Mouse (Mus musculus): Measurements from ENCODE around the gene Gckr.

Gene Gckr

DNA sequence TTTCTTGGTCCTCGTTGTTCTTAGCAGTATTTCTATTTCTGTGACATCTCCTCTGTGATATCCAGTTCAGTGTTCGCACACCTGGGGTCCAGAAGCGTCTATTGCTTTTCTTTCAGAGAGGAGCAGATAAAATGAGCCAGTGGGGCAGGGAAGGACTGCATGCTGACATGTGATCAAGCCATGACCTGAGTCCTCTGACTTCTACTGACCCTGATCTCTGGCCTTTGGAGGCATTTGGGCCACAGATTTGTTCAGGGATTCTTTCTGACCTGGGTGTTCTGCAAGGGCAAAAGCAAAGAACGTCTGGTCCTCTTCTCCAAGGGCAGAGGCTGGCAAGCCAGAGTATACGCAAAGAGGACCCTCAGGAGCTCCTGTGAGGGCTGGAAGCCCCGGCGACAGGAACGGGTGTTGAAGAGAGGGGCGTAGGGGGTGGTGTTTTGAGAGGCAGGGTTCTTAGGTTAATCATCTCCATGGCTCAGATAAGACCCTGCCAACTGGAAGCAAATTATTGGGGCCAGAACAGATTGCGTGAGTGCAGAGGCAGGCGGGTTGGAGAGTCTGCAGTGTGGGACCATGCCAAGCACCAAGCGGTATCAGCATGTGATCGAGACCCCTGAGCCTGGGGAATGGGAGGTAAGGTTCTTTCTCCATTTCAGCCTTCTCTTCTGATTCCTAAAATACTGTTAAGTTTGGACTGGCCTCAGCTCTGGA lies at the start of gene Gckr:
Gene Gckr, plus strand, starts transcription at position 397 of the 711 bp plus-strand sequence.
- no peak for DNase-seq (ENCODE audit: low read depth, low spot score)

DNA sequence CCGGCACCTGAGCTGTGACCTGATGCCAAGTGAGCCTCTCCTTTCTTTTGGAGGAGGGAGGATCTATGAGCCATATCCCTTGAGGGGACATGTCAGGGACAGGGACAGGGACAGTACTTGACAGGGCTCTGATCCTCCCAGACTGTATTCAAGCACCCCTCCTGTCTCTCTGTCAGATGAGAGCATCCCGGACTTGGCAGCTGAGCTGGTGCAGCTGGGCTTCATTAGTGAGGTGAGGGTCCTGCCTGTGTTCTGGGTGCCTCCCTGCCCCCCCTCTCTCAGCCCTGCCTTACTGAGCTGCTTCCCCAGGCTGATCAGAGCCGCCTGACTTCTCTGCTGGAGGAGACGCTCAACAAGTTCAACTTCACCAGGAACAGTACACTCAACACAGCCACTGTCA lies 46.5 kb upstream of the Gckr start:
- no peak for DNase-seq (ENCODE audit: low read depth, low spot score)

DNA sequence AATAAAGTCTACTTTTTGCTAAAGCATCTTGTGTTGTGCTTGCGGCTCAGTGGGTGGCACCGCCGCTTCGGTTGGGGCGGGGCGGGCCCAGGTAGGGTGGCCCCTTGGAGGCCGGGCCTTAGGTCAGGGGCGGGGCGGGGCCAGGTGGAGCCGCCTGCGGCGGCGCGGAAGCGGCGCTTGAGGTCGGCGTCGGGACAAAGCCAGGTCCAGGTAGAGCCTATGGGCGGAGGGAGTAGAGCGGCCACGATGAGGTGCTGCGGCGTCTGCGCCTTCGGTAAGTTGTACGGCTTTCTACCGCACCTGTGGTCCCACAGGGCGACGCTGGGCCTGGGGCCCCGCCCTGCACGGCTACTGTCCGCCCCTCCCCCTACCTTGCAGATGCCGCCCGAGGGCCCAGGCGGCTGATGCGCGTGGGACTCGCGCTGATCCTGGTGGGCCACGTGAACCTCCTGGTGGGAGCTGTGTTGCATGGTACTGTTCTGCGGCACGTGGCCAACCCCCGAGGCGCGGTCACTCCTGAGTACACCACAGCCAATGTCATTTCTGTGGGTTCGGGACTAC lies 45.6 kb upstream of the Gckr start, which contains the start of gene Krtcap3:
Gene Krtcap3, plus strand, starts transcription at position 151 of the 561 bp plus-strand sequence.
- no peak for DNase-seq (ENCODE audit: low read depth, low spot score)

DNA sequence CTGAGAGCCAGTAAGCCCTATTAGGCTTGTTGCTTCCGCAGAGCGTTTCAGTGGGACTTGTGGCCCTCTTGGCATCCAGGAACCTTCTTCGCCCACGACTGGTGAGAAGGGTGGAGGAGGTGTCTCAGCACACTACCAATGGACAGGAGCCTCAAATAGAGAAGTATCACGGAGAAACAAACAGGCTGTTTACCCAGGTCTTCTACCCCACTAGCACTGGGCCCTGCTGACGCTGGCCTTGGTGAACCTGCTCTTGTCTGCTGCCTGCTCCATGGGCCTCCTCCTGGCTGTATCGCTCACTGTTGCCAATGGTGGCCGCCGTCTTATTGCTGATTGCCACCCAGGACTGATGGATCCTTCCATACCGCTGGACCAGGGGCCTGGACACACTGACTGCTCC lies 45.1 kb upstream of the Gckr start:
- no peak for DNase-seq (ENCODE audit: low read depth, low spot score)

DNA sequence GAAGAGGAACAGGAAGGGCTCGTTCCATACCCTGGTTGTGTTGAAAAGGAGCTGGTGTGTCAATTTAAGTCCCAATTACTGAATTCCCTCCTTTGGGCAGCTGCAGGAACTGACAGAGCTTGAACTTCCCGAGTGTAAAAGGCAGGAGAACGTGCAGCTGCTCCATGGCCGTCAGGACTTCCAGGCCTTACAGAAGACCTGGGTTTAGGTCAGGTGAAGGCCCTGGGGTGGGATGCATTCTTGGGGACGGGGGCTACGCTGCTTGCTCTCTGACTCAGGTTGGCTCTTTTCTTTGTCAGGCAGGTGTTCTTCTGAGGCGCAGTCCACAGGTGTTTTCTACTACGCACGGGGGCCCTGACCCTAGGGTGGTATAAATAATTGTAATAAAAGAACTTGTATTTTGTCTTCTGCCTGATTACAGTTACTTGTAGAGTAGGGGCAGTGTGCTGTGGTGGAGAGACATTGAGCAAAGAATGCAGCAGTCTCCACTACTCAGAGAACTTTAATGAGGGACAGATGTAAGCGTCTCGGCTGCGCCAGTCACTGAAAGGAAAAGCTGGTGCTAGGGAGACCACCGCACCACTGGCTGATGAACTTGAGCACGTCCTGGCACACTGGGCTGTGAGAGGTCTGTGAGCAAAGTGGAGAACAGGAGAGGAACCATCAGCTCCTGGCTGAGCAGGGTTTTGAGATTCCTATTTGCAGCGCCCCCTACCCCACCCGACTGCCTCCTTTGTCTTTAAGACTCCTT lies 44.3 kb upstream of the Gckr start:
- no peak for DNase-seq (ENCODE audit: low read depth, low spot score)

DNA sequence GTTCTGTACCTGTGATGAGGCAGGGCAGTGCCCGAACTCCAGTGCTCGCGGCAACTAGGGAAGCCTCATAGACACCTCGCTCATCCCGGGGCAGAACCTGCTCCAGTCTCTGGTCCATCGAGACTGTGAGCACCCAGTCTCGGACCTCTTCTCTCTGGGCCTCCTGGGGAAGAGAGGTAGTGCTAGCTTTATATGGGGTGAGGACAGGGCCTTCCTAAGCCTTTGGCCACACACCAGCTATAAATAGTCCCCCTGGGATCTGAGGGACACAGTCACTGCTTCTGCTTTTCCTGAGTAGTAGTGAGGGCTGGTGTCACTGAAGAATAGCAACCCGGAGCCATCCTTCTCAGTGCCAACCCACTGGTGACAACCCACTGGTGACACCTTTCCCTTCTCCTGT lies 43.4 kb upstream of the Gckr start:
- DNase-seq (ENCODE audit: low read depth, low spot score): no peak

DNA sequence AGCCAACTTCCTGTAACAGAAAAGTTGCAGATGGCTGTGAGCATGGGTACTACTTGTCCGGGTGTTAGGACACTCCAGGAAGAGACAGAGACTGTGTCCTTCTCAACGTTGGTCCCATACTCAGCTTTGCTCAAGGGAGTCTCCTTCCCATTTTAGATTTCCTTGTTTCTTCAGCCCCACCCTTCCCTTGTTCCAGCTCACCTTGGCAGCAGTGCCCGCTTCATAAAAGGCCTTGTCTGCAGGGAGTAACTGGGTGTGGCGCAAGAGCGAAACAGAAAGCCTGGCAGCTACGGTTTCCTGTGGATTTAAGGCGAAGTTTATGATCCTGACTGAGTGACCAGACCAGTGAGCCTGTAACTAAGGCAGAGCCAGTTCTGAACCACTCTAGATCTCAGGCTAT lies 42.8 kb upstream of the Gckr start:
- DNase-seq (ENCODE audit: low read depth, low spot score): no peak

DNA sequence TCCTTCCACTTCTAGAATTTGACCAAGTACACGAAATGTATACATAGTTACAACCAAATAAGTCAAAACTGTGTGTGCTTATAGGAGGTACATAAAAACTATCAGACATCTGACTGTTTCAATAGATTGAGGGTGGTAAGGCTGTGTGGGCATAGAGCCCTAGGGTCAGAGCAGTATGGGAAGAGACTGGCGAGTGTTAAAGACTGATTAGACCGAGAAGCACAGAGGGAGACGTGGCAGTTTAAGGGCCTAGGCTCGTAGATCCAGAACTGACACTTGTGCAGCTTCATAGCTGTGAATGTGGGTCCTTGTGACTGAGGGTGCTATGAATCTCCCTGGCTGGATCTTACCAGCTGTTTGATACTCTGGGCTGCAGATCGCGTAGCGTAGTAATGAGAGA lies 42.3 kb upstream of the Gckr start:
- DNase-seq (ENCODE audit: low read depth, low spot score): no peak

DNA sequence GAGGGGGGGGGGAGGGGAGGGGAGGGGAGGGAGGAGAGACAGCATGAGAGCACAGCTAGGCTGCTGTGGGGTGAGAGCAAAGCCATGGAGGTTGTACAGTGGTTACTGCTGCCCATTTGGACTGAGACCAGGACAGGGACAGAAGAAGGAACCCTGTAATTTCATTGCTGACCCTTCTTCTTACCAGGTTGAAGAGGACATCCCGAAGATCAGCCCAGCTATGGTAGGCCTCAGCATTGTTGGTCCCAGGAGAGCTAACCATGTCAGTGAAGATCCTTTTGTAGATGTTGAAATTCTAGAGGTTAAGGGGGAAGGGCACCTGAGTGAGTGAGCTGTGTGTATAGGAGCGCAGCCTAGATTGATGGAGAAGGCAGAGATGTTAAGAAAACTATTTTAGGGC lies 41.9 kb upstream of the Gckr start:
- no peak for DNase-seq (ENCODE audit: low read depth, low spot score)

DNA sequence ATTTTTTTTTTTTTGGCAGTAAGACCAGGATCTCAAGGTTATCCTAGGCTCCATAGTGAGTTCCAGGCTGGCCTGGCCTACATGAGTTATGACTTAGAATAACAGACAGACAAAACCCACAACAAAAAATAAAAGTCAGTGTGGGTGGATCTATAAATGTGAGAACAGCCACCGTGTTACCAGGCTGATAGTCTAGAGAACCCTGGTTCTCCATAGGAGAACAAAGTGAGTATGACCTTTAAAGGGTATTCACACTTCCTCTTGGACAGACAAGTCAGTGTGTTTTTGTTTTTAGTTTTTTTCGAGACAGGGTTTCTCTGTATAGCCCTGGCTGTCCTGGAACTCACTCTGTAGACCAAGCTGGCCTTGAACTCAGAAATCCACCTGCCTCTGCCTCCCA lies 41.3 kb upstream of the Gckr start:
- DNase-seq (ENCODE audit: low read depth, low spot score): no peak

DNA sequence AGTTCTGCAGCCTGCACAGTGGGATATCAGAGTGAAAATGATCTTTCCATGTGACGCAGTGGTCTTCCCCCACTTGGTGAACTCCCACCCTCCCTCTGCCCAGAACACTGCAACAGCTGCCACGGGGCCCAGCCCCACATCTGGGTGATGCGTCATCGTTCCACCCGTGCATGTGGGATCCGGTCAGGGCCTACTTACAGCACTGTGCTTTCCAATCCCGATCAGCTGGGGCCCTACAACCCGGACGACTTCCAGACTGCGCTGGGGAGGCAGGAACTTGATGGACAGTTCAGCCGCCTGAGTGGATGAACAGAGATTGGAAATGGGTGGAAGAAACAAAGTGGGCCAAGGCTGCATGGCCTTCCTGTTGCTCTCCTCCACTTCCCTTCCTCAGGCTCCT lies 39.6 kb upstream of the Gckr start:
- no peak for DNase-seq (ENCODE audit: low read depth, low spot score)

DNA sequence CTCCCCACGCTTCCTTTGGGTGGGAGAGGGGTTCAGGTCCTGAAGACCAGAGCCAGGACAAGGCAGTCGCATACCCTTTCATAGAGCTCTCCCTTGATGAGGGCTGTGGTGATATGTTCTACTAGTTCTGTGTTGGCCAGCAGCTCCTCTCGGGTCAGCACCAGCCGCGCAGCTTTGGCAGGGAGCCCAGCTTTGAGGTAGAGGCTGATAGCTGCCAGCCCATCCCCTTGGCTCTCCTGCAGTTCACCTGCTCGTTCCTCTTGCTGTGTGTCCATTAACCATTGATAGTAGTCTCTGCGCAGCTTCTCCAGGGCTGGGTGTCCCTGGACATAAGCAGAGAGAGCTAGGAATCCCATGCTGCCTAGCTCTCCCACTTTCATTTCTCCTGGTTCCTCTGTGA lies 31.1 kb upstream of the Gckr start:
- DNase-seq (ENCODE audit: low read depth, low spot score): no peak

DNA sequence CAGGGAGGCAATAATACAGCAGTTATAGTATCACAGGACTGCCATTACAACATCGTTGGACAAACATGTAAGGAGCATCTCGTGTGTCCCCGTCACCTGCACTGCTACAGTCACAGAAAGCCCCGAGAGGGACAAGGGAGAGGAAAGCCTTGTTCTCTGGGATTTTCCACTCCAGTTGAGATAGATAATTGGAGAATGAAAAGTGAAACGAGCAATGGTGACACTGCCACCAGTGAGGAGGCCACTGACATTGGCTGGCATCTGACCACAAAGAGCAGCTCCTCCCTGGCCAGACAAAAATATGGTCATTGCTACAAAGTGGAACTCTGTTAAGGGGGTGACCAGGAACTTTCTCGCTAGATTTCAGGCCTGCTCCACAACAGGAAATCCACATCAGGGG lies 29.6 kb upstream of the Gckr start:
- DNase-seq (ENCODE audit: low read depth, low spot score): no peak

DNA sequence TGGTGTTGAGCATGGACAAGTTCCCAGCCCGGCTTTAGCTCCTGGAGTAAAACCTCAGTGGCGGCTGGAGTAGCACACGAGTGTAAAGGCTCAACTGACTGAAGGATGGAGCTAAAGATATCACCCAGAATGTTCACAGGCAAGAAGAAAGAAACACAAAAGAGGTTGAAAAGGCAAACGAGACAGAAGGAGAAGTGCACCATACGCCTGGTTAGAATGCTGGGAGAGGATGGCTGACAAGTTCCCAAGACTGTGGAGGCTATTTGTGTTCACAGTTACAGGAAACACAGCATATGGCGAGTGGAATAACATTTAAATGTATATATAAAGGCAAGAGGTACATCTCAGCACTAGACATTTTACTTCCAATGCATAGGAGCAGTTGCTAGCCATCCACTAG lies 24.2 kb upstream of the Gckr start:
- DNase-seq (ENCODE audit: low read depth, low spot score): no peak

DNA sequence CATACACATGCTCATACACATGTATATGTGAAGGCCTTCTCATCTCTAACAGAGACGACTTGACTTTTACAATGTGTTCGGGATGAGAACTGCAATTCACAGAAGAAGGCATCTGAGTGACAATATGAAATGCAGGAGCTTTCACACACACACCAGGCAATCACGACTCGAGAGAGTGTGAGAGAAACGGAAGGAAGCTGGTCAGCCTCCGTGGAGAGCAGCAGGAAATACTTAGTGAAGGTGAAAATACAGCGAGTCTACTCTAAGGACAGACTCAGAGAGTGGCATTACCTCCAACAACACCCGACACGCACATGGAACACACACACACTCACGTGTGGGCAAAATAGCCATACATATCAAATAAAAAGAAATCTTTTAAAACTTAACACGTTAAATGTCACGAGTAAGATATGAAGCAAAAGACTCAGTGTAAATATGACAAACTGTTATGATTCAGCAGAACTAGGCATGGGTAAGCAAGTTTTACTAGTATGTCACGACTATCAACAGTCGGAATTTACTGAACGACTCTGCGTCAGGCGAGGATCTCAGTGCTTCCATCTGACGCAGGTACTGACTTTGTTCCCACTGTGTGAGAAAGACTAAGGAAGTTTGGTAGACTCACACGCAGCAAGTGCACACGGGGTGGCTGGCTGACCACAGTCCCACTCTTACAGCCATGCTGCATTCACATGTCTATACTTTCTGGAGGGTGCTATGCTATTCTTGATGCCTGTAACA lies 17.8 kb upstream of the Gckr start:
- DNase-seq (ENCODE audit: low read depth, low spot score): no peak

DNA sequence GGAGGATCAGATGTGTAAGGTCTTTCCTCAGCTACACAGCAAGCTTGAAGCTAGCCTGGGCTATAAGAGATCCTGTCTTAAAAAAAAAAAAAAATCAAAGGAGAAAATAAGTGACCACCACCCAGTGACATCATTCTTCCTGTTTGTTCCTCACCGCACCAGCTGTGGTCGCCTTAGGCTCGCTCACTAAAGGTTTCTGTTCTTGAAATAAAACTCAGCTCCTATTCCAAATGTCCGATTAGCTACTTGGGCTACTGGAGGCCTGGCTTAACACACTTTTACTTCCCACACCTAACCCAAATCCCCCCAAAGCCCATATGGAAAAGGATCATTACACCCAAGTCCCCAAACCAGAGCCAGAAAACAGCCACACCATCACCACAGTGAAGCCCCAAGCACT lies 9.0 kb upstream of the Gckr start:
- no peak for DNase-seq (ENCODE audit: low read depth, low spot score)

DNA sequence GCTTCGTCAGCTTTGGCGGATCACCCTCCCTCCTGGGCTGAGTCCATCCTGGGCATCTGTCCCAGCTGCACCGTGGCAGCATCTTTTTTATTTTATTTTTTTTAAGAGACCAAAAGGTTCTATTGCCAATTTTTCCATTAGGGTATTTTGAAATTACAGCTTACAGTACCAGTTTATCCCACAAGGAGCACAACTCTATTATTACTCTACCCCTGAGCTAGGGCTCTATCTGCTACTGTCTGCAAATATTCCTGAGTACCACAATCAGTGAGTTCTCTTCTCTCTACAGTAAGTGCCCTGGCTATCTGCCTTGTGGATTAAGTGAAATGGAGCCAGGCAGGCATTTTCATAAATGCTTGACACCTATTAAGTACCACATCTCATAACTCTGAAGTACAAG lies 8.6 kb upstream of the Gckr start:
- no peak for DNase-seq (ENCODE audit: low read depth, low spot score)

DNA sequence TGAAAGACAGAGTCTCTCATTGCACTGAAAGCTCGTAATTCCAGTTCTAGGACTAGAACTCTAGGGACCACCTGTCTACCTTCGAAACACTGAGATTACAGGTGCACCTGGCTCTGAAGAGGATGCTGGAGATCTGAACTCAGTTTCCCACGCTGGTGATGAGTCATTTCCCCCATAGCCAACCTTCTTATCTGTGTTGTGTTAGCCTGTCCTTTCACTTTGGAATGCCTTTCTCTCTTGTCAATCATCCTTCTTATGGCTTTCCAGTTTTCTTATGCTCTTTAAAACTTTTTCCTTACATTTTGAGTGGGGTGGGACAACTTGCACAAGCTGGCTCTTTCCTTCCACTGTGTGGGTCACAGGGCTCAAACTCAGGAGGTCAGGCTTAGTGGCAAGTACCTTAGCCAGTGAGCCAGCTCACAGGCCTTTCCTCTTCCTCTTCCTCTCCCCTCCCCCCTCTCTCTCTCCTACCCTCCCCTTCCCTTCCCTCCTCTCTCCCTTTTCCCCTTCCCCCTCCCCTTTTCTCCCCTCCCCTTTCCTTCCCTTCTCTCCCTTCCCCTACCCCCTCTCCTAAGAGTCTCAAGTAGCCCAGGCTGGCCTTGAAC lies 7.5 kb upstream of the Gckr start:
- no peak for DNase-seq (ENCODE audit: low read depth, low spot score)

DNA sequence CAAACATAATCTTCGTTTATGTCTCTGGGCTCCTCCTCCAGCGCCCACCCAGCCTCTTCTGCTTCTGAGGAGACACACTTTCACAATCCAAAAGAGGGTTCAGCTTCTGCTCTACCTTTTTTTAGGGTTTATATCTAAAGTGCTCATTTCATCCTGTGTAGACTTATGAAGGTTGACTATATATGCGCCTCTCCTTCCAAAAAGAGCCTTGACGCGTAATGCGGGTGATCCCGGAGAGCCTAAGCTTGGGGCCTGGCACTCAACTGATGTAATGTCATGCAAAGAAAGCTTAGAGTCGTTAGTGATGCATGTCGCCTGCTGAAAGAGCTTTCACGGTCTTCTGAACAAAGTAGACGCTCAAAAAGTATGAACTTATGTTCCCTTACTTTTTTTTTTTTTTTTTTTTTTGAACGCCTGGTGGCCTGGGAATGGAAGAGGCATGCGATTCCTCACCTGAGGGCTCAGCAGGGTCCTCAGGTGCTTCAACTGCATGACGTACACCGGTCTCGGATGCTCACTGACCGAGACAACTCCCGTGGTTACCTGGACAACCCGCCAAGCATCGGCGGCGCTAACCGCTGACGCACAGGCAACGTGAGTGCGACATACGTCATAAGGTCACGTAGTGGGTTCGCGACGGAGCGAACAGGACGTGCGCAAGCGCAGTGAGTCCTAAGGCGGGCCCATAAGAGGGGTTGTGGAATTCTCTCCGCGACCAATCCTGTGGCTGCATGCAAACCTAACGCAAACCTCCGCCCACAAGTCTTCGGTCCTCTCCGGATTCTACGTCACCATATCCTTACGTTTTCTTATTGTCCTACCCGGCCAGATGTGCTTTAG lies 6.5 kb upstream of the Gckr start, which contains the start of gene Ift172:
Gene Ift172, minus strand, starts transcription at position 596 of the 840 bp plus-strand sequence.
- peak; percentile 96 for DNase-seq (ENCODE audit: low read depth, low spot score)

DNA sequence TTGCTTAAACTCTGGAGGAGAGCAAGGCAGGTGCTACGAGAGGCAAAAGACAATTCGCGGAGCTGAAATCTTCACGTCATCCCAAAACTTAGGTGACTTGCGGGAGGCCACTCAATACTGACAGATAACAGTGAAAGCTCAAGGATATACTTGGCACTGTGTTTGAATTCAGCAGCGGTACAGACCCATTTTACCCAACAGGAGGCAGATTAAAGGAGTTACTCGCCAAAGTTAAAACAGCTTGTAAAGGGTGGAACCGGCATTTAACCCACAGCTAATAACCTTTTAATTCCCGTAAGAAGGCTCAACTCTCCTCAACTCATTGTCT lies 5.9 kb upstream of the Gckr start:
- no peak for DNase-seq (ENCODE audit: low read depth, low spot score)

DNA sequence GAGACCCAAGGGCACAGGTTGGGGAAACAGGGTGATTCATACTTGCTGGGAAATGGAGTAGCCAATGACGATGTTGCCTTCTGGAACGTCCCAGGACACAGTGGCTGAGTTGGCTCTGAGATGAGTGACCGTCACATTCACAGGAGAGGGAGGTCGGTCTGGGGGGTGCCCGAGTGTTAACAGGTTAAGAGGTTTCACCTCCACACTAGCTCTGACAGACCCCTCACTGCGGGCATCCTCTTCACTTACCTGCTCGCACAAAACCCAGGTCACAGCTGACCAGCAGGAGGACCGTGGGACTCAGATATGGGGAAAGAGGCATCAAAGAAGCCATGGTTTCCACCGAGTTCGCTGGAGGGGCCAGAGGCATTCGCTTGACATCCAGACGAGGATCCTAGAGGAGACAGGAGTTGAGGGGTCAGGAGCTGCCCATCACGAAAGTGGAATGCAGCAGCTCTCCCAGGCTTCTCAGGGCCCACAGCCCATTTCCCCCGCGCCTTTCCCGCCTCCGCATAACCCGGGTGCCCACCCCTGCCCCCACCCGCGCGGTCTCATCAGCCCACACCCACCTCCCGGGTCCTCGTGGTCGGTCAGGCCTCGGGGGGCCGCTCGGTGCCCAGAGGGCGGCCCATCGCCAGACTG lies 2.2 kb upstream of the Gckr start:
- no peak for DNase-seq (ENCODE audit: low read depth, low spot score)
